Mouse (Mus musculus) ovary, postnatal 10 days (tissue): ENCODE results near the gene Naa16.

Experiments
- DNase-seq: peaks from one replicate; pipeline ENCODE4 v3.0.0; 2022; ENCODE audit warnings: low spot score

Gene Naa16

GRCm38 (mm10) chr14:79330944-79331561 lies 59.5 kb downstream of the Naa16 start:
- no peak for DNase-seq

- DNase-seq: no peak
Measured at GRCm38 (mm10) chr14:79327033-79327432, 63.5 kb downstream of the Naa16 start.

- no peak for DNase-seq
Measured at GRCm38 (mm10) chr14:79324112-79324840, 66.3 kb downstream of the Naa16 start.

- DNase-seq: no peak
Measured at GRCm38 (mm10) chr14:79321881-79322280, 68.7 kb downstream of the Naa16 start.

GRCm38 (mm10) chr14:79321152-79321551 lies 69.4 kb downstream of the Naa16 start:
- no peak for DNase-seq

GRCm38 (mm10) chr14:79317602-79318001 lies 73.0 kb downstream of the Naa16 start:
- DNase-seq: no peak

GRCm38 (mm10) chr14:79315877-79316276 lies 74.7 kb downstream of the Naa16 start:
- DNase-seq: no peak

GRCm38 (mm10) chr14:79314245-79315010 lies 76.2 kb downstream of the Naa16 start:
- DNase-seq: no peak

- DNase-seq: no peak
Measured at GRCm38 (mm10) chr14:79313439-79314175, 77.0 kb downstream of the Naa16 start.

GRCm38 (mm10) chr14:79312719-79313118 lies 77.9 kb downstream of the Naa16 start:
- DNase-seq: no peak

GRCm38 (mm10) chr14:79311918-79312454 lies 78.6 kb downstream of the Naa16 start:
- no peak for DNase-seq

- DNase-seq: no peak
Measured at GRCm38 (mm10) chr14:79309115-79309514, 81.5 kb downstream of the Naa16 start.

- DNase-seq: no peak
Measured at GRCm38 (mm10) chr14:79308364-79308763, 82.2 kb downstream of the Naa16 start.

- no peak for DNase-seq
Measured at GRCm38 (mm10) chr14:79307908-79308307, 82.7 kb downstream of the Naa16 start.

GRCm38 (mm10) chr14:79307138-79307537 lies 83.4 kb downstream of the Naa16 start:
- no peak for DNase-seq

GRCm38 (mm10) chr14:79304873-79305464 lies 85.6 kb downstream of the Naa16 start:
- no peak for DNase-seq

GRCm38 (mm10) chr14:79303150-79303549 lies 87.4 kb downstream of the Naa16 start:
- DNase-seq: no peak

GRCm38 (mm10) chr14:79301466-79301875 lies 89.1 kb downstream of the Naa16 start, which contains the start of gene Rgcc:
TSS of gene Rgcc (minus strand) at chr14:79301645.
- peak; percentile 87 for DNase-seq

GRCm38 (mm10) chr14:79300641-79301350 lies 89.8 kb downstream of the Naa16 start:
- no peak for DNase-seq

- no peak for DNase-seq
Measured at GRCm38 (mm10) chr14:79299796-79300195, 90.8 kb downstream of the Naa16 start.

GRCm38 (mm10) chr14:79299230-79299629 lies 91.3 kb downstream of the Naa16 start:
- no peak for DNase-seq
